Mouse (Mus musculus): ENCODE measurements around the gene Krt16. TPM values are rescaled to one million over a fixed set of nuclear protein-coding genes. Genes with fewer than 3 reads are reported as not detected.
"Not testable (repeated sequence)": the region's sequence is repeated elsewhere in the genome, so short reads cannot be mapped to it uniquely, and the experiment has no call there.

Gene Krt16
- polyA plus RNA-seq, 1 experiment from 2014 or later, result not detected

GRCm38 (mm10) chr11:100275466-100275865, 26.8 kb upstream of the Krt16 start:
- DNase-seq (ENCODE audit: low spot score), result no peak
- no peak overlapping the region for H3K27ac ChIP-seq
- no peak overlapping the region for H3K4me3 ChIP-seq
- 62% methylated on average over 5 of the region's 5 CpGs for WGBS
- no peaks in the 10 kb centered on the region for H3K9me3 ChIP-seq (replicated peaks)
- no peaks in the 10 kb centered on the region for H3K27me3 ChIP-seq (ENCODE audit: low read depth, poor library complexity, severe bottlenecking)
- no peaks in the 10 kb centered on the region for H3K36me3 ChIP-seq
- no peaks in the 10 kb centered on the region for H3K4me1 ChIP-seq

- Histone ChIP-seq H3K27me3 (ENCODE audit: low read depth, poor library complexity, severe bottlenecking) (no peaks in the 10 kb centered on the region), H3K4me1 (no peaks in the 10 kb centered on the region), H3K9me3 (replicated peaks) (no peaks in the 10 kb centered on the region), H3K36me3 (no peaks in the 10 kb centered on the region), H3K4me3 (no peak overlapping the region), H3K27ac (no peak overlapping the region)
- no peak for DNase-seq (ENCODE audit: low spot score)
- WGBS, result 83% methylated on average over 7 of the region's 7 CpGs
Measured at GRCm38 (mm10) chr11:100274719-100275118, 26.0 kb upstream of the Krt16 start.

- Histone ChIP-seq H3K36me3 (no peaks in the 10 kb centered on the region), H3K4me1 (peaks cover 5% of the 10 kb centered on the region), H3K27me3 (ENCODE audit: low read depth, poor library complexity, severe bottlenecking) (no peaks in the 10 kb centered on the region), H3K27ac (no peak overlapping the region), H3K9me3 (replicated peaks) (no peaks in the 10 kb centered on the region), H3K4me3 (no peak overlapping the region)
- DNase-seq (ENCODE audit: low spot score), result no peak
- whole genome bisulfite sequencing, result 72% methylated on average over 1 of the region's 1 CpGs
Measured at GRCm38 (mm10) chr11:100271878-100272277, 23.2 kb upstream of the Krt16 start.

- Histone ChIP-seq H3K4me1 (peaks cover 9% of the 10 kb centered on the region), H3K9me3 (replicated peaks) (no peaks in the 10 kb centered on the region), H3K27me3 (ENCODE audit: low read depth, poor library complexity, severe bottlenecking) (no peaks in the 10 kb centered on the region), H3K27ac (no peak within 1 kb of the TSS), H3K4me3 (no peak within 1 kb of the TSS), H3K36me3 (no peaks in the 10 kb centered on the region)
- DNase-seq (ENCODE audit: low spot score), result no peak
- 81% methylated on average over 7 of the region's 7 CpGs for WGBS
Measured at GRCm38 (mm10) chr11:100269821-100270332, 21.2 kb upstream of the Krt16 start, which contains the start of gene Krt42. Gene Krt42 (minus strand): TSS chr11:100269871.

- Histone ChIP-seq H3K4me3 (no peak overlapping the region), H3K27ac (no peak overlapping the region), H3K9me3 (replicated peaks) (no peaks in the 10 kb centered on the region), H3K27me3 (ENCODE audit: low read depth, poor library complexity, severe bottlenecking) (peaks cover 10% of the 10 kb centered on the region), H3K36me3 (no peaks in the 10 kb centered on the region), H3K4me1 (peaks cover 26% of the 10 kb centered on the region)
- DNase-seq (ENCODE audit: low spot score), result peak; percentile 41
- 26% methylated on average over 13 of the region's 13 CpGs for WGBS
Measured at GRCm38 (mm10) chr11:100262058-100262980, 13.6 kb upstream of the Krt16 start.

- Histone ChIP-seq H3K9me3 (replicated peaks) (no peaks in the 10 kb centered on the region), H3K4me1 (peaks cover 21% of the 10 kb centered on the region), H3K36me3 (no peaks in the 10 kb centered on the region), H3K4me3 (no peak overlapping the region), H3K27ac (no peak overlapping the region), H3K27me3 (ENCODE audit: low read depth, poor library complexity, severe bottlenecking) (peaks cover 10% of the 10 kb centered on the region)
- 78% methylated on average over 9 of the region's 9 CpGs for WGBS
- DNase-seq (ENCODE audit: low spot score), result no peak
Measured at GRCm38 (mm10) chr11:100261235-100261605, 12.5 kb upstream of the Krt16 start.

GRCm38 (mm10) chr11:100260514-100261234, 12.0 kb upstream of the Krt16 start, which contains the start of gene Krt17:
Gene Krt17 (minus strand): TSS chr11:100261029.
- DNase-seq (ENCODE audit: low spot score), result no peak
- Histone ChIP-seq H3K27ac (0 out of 2 replicates have a peak within 1 kb of the TSS, but pooled peaks have one; percentile 10), H3K36me3 (no peaks in the 10 kb centered on the region), H3K4me1 (peaks cover 21% of the 10 kb centered on the region), H3K27me3 (ENCODE audit: low read depth, poor library complexity, severe bottlenecking) (peaks cover 10% of the 10 kb centered on the region), H3K9me3 (replicated peaks) (no peaks in the 10 kb centered on the region), H3K4me3 (no peak within 1 kb of the TSS)
- 85% methylated on average over 20 of the region's 21 CpGs for whole genome bisulfite sequencing

GRCm38 (mm10) chr11:100259079-100259478, 10.4 kb upstream of the Krt16 start:
- Histone ChIP-seq H3K27ac (no peak overlapping the region), H3K4me3 (no peak overlapping the region), H3K4me1 (peaks cover 15% of the 10 kb centered on the region), H3K27me3 (ENCODE audit: low read depth, poor library complexity, severe bottlenecking) (peaks cover 10% of the 10 kb centered on the region), H3K9me3 (replicated peaks) (no peaks in the 10 kb centered on the region), H3K36me3 (no peaks in the 10 kb centered on the region)
- WGBS, result 92% methylated on average over 9 of the region's 9 CpGs
- DNase-seq (ENCODE audit: low spot score), result no peak

GRCm38 (mm10) chr11:100257967-100258366, 9.3 kb upstream of the Krt16 start:
- Histone ChIP-seq H3K4me3 (no peak overlapping the region), H3K9me3 (replicated peaks) (no peaks in the 10 kb centered on the region), H3K27me3 (ENCODE audit: low read depth, poor library complexity, severe bottlenecking) (peaks cover 7% of the 10 kb centered on the region; the same call in 1 of the 2 replicates), H3K27ac (no peak overlapping the region), H3K36me3 (no peaks in the 10 kb centered on the region), H3K4me1 (peaks cover 15% of the 10 kb centered on the region)
- DNase-seq (ENCODE audit: low spot score), result no peak
- 88% methylated on average over 1 of the region's 1 CpGs for WGBS

- Histone ChIP-seq H3K4me1 (0 out of 2 replicates have a peak, but pooled peaks cover under 1% of the 10 kb centered on the region), H3K9me3 (replicated peaks) (no peaks in the 10 kb centered on the region), H3K27me3 (ENCODE audit: low read depth, poor library complexity, severe bottlenecking) (no peaks in the 10 kb centered on the region), H3K4me3 (no peak overlapping the region), H3K36me3 (no peaks in the 10 kb centered on the region), H3K27ac (no peak overlapping the region)
- no peak for DNase-seq (ENCODE audit: low spot score)
- WGBS, result 90% methylated on average over 6 of the region's 6 CpGs
Measured at GRCm38 (mm10) chr11:100255514-100255913, 6.8 kb upstream of the Krt16 start.

- Histone ChIP-seq H3K36me3 (no peaks in the 10 kb centered on the region), H3K27me3 (ENCODE audit: low read depth, poor library complexity, severe bottlenecking) (no peaks in the 10 kb centered on the region), H3K4me1 (no peaks in the 10 kb centered on the region), H3K27ac (no peak overlapping the region), H3K9me3 (replicated peaks) (no peaks in the 10 kb centered on the region), H3K4me3 (no peak overlapping the region)
- WGBS, result 69% methylated on average over 5 of the region's 5 CpGs
- no peak for DNase-seq (ENCODE audit: low spot score)
Measured at GRCm38 (mm10) chr11:100254360-100255090, 5.8 kb upstream of the Krt16 start.

- peak; percentile 18 for DNase-seq (ENCODE audit: low spot score)
- 73% methylated on average over 7 of the region's 7 CpGs for WGBS
- H3K4me3 ChIP-seq; H3K36me3 ChIP-seq; H3K4me1 ChIP-seq; H3K27ac ChIP-seq; H3K9me3 ChIP-seq (replicated peaks); H3K27me3 ChIP-seq (ENCODE audit: low read depth, poor library complexity, severe bottlenecking): not testable (repeated sequence)
Measured at GRCm38 (mm10) chr11:100246471-100246870, 2.2 kb downstream of the Krt16 start.

All from limb, embryonic 10.5 days (tissue).